Mouse (Mus musculus): ENCODE measurements around the gene Cdk5. TPM values are rescaled to one million over a fixed set of nuclear protein-coding genes. Genes with fewer than 3 reads are reported as not detected.
"Not testable (repeated sequence)": the region's sequence is repeated elsewhere in the genome, so short reads cannot be mapped to it uniquely, and the experiment has no call there.

Cdk5 gene
- total RNA-seq, 2 experiments from 2014 or later, result 24.4 to 25.7 TPM

GRCm38 (mm10) chr5:24400911-24401605 is 22.3 kb downstream of the Cdk5 start:
- DNase-seq (ENCODE audit: low spot score in 2 of 2), result no peak

- no peak for DNase-seq (ENCODE audit: low spot score in 2 of 2)
Observed at GRCm38 (mm10) chr5:24400362-24400761, 23.0 kb downstream of the Cdk5 start.

GRCm38 (mm10) chr5:24399686-24400085 is 23.6 kb downstream of the Cdk5 start:
- DNase-seq (ENCODE audit: low spot score in 2 of 2), result no peak

GRCm38 (mm10) chr5:24396254-24396653 is 27.1 kb downstream of the Cdk5 start:
- DNase-seq (ENCODE audit: low spot score in 2 of 2), result not testable (repeated sequence)

- DNase-seq (ENCODE audit: low spot score in 2 of 2), result peak; percentile 76 to 92
Observed at GRCm38 (mm10) chr5:24394165-24394894, 29.0 kb downstream of the Cdk5 start.

GRCm38 (mm10) chr5:24393392-24393997 is 29.8 kb downstream of the Cdk5 start, which contains the start of gene Abcb8:
TSS of gene Abcb8 (plus strand) at chr5:24393663.
- DNase-seq (ENCODE audit: low spot score in 2 of 2), result peak; percentile 61 to 83

- DNase-seq (ENCODE audit: low spot score in 2 of 2), result no peak
Observed at GRCm38 (mm10) chr5:24392724-24393123, 30.6 kb downstream of the Cdk5 start.

- DNase-seq (ENCODE audit: low spot score in 2 of 2), result no peak
Observed at GRCm38 (mm10) chr5:24391864-24392263, 31.5 kb downstream of the Cdk5 start, which contains the start of gene Atg9b. TSS of gene Atg9b (minus strand) at chr5:24392143.

GRCm38 (mm10) chr5:24389658-24390020 is 33.7 kb downstream of the Cdk5 start:
- DNase-seq (ENCODE audit: low spot score in 2 of 2), result no peak

GRCm38 (mm10) chr5:24389011-24389657 is 34.2 kb downstream of the Cdk5 start:
- no peak for DNase-seq (ENCODE audit: low spot score in 2 of 2)

- DNase-seq (ENCODE audit: low spot score in 2 of 2), result no peak
Observed at GRCm38 (mm10) chr5:24388246-24388915, 34.9 kb downstream of the Cdk5 start.

- DNase-seq (ENCODE audit: low spot score in 2 of 2), result peak in 1 of 2 experiments; percentile 53
Observed at GRCm38 (mm10) chr5:24387264-24388241, 35.8 kb downstream of the Cdk5 start.

- no peak for DNase-seq (ENCODE audit: low spot score in 2 of 2)
Observed at GRCm38 (mm10) chr5:24385887-24386550, 37.3 kb downstream of the Cdk5 start.

GRCm38 (mm10) chr5:24385374-24385773 is 38.0 kb downstream of the Cdk5 start:
- DNase-seq (ENCODE audit: low spot score in 2 of 2), result no peak

GRCm38 (mm10) chr5:24384407-24384806 is 38.9 kb downstream of the Cdk5 start:
- DNase-seq (ENCODE audit: low spot score in 2 of 2), result no peak

GRCm38 (mm10) chr5:24383026-24383859 is 40.1 kb downstream of the Cdk5 start:
- peak; percentile 64 to 83 for DNase-seq (ENCODE audit: low spot score in 2 of 2)

- no peak for DNase-seq (ENCODE audit: low spot score in 2 of 2)
Observed at GRCm38 (mm10) chr5:24381988-24382387, 41.3 kb downstream of the Cdk5 start.

- DNase-seq (ENCODE audit: low spot score in 2 of 2), result no peak
Observed at GRCm38 (mm10) chr5:24381486-24381885, 41.8 kb downstream of the Cdk5 start.
